Mouse (Mus musculus) testis, adult 2 months (tissue): ENCODE data around the gene Adamts13.

Experiments used
- CTCF ChIP-seq: fragments of 200-500 bp; IDR thresholded peaks from 2 replicates; pipeline ENCODE4 v1.5.1; 2012; ENCODE audit warnings: low read depth, mild to moderate bottlenecking, inconsistent platforms, low read length, moderate library complexity; ENCODE audit not compliant: control insufficient read depth, insufficient read depth, insufficient replicate concordance
- POLR2A ChIP-seq: fragments of 200-500 bp; IDR thresholded peaks from 2 replicates; pipeline ENCODE4 v1.6.1; 2012; ENCODE audit warnings: low read depth, mild to moderate bottlenecking, inconsistent platforms, low read length, moderate library complexity; ENCODE audit not compliant: control insufficient read depth

DNA sequence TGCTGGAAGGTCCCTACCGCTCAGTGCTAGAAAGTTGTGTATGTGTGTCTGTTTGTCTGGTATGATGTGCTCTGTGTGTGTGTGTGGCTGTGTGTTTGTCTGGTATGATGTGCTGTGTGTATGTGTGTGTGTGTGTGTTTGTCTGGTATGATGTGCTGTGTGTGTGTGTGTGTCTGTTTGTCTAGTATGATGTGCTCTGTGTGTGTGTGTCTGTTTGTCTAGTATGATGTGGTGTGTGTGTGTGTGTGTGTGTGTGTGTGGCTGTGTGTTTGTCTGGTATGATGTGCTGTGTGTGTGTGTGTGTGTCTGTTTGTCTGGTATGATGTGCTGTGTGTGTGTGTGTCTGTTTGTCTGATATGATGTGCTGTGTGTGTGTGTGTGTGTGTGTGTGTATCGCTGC lies 46.3 kb downstream of the Adamts13 start:
- no peak for TF ChIP-seq CTCF
- no peak for TF ChIP-seq POLR2A
